Mouse (Mus musculus): ENCODE measurements around the gene Usp37.

The Usp37 gene

DNA sequence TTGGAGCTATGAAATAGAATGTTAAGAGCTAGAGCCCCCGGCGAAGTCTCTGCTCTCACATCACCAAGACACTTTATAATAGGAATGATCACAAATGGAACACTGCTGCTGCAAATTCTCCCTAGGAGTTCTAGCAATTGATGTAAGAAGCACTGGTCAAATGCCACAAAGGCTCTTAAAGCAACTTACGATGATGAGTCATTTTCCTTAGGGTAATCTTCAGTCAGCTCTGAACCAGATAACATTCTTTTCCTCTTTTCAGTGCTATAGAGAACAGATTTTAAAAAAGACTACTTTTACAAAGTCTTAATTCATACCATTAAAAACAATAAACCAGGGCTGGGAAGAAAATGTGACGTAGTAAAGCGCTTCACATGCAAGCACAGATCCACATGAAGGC is 58.3 kb downstream of the Usp37 start:
- DNase-seq (ENCODE audit: low read depth, low spot score) = no peak

DNA sequence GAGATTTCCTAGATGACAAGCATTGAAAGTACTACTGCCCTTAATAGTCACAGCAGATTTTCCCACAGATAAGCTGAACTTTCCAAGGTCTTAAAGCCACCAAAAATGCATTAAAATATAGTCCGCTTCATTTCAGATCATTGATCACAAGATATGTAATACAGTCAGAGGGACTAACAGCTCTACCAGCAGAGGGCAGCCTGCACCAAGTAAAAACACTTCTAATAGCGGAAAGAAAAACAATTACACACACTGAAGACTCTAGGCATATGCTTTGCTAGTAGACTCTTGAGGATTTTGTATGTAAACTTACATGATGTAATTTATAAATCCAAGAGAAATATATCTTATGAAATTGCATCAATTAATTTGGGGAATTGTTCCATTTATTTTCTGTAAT is 83.8 kb downstream of the Usp37 start:
- no peak for DNase-seq (ENCODE audit: low read depth, low spot score)

DNA sequence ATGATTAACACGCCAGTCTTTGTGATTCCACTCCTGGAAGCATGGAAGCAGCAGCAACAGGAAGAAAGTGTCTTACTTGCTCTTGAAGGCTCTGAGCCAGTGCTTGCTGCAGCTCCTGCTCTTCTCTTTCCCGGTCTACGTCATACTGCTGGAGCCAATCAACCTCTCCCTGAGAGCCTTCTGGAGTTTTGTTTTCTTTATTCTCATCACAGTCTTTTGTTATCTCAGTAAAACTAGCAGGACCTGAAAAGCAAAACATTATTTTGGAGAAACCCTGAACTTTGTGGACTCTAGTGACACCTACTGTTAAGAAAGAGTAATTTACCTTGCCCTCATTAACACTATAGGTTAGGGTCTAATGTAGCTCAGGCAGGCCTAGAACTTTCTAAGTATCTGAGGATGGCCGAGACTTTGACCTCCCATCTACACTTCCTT is 91.5 kb downstream of the Usp37 start:
- peak; percentile 21 for DNase-seq (ENCODE audit: low read depth, low spot score)

DNA sequence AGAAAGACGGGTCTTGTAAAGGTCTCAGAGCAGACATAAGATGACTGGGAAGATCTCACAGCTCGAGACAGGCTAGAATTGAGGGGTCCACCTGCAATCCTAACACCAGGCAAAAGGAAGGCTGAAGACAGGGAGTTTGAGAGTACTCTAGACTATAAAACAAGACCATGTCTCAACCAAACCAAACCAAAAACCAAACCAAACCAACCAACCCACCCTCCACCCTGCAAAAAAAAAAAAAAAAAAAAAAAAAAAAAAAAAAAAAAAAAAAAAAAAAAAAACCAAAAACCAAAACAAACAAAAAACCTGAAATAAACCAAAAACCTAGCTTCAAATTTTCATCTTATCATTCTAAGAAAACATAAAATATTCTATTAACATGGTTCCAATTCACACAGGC is 99.5 kb downstream of the Usp37 start:
- DNase-seq (ENCODE audit: low read depth, low spot score) = no peak

DNA sequence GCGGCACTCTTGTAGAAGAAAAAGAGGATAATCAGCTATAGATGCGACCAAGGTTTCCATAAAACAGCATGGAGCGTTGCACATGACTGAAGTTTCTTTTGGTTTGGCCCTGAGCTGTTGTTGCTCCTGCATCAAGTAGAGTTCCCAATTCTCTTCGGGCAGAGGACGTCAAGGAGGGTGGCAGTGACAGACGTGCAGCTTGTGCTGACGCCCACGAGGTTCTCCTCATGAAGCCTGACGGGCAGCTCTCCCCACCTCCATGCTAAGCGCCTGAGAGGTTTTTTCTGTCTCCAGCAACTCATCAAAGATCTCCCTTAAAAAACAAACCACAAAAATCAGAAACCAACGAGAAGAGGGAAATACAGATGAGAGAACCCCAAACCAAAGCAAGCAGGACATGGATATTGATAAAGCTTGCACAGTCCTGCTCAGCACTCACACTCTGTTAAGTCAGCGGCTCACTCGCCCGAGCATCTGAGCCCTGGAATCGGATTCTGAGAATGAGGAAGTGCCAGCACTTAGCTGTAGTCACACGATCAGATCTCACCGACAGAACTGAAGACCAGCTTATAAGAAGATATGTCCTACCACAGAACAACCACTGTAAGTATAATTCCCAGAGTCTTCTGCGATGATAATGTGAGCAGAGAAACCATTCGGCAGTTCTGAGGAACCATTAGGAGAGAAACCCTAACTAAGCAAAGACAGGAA is 104.8 kb downstream of the Usp37 start:
- DNase-seq (ENCODE audit: low read depth, low spot score) = no peak

DNA sequence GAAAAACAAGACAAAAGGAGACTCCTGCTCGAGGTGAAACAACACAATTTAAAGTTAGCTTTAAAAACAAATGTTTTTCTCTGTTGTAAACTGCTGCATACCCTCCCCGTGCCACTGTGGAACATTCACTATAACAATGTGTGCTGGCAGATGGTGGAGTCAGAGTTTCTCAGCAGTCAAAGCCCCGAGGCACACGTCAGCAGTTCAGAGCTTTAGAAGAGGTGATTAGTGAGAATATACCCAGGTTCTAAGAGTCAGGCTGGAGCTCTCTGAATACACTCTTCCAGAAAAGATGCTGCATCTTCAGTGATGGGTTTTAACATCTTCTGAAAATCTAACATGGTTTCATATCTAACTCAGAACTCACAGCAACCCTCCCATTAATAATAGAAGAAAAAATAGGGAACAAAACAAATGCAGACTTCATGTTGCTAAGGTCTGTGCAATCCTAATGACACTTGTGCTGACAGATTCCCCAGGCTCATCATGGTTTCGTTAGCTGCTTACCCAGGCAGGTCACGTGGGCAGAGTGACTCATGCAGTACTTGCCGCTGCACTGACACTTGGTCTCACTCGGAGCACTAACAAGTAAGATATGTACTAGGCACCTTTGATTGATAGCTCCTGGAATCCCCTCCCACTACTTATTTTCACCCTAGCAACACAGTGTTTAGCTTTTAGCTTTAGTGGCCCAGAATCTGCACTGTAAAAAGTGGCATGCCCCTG is 106.2 kb downstream of the Usp37 start:
- DNase-seq (ENCODE audit: low read depth, low spot score) = peak; percentile 65

DNA sequence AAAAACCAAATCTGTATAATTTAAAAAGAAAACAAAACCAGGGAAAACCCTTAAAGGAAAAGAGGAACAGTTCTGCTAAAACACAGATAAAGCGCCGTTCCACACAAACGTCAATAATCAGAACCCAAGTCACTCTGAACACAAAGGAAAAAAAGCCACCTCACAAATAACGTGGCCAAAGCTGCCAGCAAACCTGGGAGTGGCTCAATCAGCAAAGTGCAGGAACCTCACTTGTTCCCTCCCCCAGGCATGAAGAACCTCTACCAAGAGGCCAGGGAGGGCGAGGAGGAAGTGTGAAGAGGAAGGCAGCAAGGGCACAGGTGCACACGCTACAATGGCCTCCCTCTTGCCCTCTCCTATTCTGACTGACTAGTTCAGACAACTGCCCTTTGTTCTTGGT is 108.5 kb downstream of the Usp37 start:
- DNase-seq (ENCODE audit: low read depth, low spot score) = no peak

DNA sequence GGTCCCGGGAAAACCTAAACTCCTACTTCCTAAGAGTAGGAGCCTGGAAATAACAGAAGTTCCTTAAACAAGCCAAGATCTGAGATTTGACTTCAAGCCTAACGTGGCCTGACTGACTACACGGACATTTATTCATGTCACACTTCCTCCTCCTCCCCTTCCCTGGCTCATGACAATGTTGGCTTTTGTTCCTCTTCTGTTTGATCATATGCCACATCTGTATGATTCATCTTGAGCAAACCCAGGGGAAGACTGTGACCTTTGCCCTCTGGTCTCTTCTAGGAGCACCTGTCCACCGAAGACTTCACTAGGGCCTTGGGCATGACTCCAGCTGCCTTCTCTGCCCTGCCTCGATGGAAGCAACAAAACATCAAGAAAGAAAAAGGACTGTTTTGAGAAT is 109.5 kb downstream of the Usp37 start:
- no peak for DNase-seq (ENCODE audit: low read depth, low spot score)

DNA sequence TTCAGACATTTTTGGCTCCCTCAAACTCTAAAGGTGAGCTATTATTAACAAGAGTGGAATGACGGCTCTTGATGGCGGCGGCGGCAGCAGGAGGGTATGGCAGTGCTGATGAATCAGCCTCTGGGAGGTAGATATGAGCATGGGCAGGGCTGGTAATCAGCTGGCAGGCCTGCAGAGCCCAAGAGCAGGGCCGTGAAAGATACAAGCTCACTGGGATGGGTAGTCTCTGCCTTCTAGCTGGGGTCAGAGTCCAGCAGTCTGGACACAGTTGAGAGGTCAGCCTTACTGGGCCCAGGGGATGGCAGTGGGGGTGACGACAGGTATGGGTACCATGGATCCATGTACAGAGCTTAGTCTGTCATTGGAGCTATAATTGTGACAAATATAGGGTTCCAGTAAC is 110.9 kb downstream of the Usp37 start:
- no peak for DNase-seq (ENCODE audit: low read depth, low spot score)

DNA sequence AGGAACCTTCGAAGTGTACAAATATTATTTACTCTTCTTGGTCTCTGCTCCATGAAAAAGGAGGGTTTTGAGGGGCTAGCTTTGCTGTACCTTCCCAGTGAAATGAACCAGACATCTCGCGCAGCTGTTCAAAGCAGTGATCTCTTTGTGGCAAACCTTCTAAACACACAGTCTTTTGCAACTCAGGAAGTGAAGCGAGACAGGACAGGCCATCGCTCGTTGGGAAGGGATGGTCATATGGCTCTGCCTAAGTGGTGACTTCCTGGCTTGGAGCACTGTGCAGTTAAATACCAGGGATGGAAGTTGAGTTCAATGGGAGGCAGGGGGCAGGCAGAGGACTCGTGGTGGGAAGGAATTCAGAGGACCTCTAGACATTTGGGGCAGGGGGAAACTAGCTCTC is 118.2 kb downstream of the Usp37 start:
- DNase-seq (ENCODE audit: low read depth, low spot score) = no peak

DNA sequence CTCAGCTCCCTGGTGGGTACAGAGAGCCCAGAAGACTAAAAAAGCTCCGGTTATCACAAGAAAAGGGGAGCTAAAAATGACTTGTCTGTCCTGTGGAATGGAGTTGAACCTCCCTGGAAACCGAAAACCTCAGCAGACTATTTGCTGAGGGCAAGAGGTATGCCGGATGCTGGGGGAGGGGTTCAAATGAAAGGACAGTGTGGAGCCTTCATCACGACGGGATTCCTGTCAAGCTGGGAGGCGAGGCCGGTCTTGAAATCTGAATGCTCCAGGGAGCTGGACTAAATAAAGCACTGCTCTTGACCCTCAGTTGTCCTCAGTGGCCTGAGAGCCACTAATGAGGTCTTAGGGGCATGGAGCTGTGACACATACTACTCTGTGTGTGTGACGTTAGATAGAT is 120.9 kb downstream of the Usp37 start:
- DNase-seq (ENCODE audit: low read depth, low spot score) = no peak

DNA sequence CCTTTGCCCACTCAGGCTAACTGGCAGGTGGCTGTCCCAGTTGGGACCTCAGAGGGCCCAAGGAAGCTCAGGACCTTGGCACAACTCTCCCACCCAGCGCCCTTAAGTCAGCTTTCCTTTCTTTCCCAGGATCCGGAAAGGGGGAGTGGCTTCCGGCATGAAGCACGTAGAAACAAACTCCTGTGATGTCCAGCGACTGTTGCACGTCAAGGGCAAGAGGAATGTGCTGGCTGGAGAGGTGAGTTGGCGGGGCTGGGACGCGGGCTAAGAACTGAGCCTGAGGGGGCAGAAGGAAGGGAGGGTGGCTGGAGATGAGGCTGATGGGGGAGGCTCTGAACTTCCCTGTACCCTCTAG is 124.7 kb downstream of the Usp37 start:
- no peak for DNase-seq (ENCODE audit: low read depth, low spot score)

DNA sequence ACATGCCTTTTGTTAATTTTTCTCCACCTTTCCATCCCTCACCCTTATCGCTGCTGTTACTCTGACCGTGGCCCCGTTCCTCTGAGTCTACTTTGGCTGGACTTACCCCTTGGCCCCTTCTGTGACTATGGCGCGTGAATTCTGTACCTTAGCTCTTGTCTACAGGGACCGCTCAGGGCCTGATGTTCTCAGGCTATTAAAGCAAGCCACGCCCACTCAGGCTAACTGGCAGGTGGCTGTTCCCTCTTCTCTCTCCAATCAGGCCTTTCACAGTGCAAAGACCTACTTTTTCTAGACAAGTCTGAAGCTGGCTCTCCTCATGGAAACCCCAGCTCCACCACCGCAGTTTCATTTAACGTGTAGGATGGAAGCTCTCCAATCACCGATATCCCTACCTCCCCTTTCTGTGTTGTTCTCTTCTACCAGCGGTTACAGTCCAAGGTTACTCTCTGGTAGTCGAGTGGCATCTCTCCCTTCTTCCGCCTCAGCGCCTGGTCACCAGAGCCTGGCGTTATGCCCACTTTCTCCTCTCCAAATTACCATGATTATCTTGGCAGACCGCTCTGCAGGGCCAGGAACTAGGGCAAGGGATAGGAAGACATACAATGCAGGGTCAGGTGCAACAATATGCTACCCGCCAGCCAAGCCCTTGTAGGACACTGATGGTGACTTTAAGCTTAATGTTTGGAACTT is 125.2 kb downstream of the Usp37 start:
- DNase-seq (ENCODE audit: low read depth, low spot score) = no peak

DNA sequence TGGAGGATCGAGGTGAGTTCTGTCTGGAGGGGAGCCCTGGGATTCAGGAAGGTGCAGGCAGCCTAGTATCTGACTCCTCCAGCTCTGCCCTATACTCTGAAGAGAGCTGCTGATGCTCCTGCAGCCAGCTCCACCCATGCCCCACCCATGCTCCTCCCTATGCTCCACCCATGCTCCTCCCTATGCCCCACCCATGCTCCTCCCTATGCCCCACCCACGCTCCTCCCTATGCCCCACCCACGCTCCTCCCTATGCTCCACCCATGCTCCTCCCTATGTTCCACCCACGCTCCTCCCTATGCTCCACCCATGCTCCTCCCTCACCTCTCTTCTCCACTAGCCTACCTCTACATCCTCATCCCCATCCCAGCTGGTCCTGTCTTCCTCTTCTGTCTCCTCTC is 128.9 kb downstream of the Usp37 start:
- peak; percentile 43 for DNase-seq (ENCODE audit: low read depth, low spot score)

DNA sequence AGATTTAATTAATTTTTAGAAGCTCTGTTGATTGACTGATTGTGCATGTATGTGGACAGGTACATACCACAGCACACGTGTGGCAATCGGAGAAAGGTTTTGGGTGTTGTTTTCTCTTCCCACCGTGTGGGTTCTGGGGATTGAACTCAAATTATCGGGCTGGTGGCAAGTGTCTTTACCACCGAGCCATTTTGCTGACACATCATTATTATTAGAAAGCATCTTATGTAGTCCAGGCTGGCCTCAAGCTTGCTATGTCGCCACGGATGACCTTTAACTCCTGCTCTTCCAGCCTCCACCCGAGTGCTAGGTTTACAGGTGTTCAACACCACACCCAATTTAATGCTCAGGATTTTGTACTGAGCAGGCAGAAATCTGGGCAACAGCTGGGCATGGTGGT is 131.4 kb downstream of the Usp37 start:
- no peak for DNase-seq (ENCODE audit: low read depth, low spot score)

DNA sequence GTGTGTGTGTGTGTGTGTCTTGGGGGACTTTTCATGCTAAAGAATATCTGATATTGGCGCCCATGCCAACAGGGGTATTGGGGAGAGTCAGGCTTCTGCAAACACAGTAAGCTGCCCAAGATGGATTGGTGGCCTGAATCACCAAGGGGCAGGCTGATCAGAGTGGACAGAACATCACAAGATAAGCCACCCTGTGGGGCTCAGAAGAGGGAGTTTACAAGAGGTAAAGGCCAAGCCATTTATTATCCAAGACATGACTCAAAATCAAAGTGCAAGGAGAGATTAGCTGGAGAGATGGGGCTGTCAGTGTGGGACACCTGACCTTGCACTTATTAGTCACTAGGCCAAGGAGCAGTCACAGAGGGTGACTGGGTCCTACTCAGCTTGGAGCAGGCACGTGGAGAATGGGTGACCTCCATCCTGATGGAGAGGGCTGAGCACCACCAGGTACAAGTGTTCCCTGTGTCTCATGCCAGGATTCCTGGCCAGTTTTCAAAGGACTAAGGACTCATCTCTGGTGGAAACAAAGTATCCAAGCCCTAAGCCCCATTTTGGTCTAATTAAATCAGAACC is 132.2 kb downstream of the Usp37 start:
- DNase-seq (ENCODE audit: low read depth, low spot score) = no peak

DNA sequence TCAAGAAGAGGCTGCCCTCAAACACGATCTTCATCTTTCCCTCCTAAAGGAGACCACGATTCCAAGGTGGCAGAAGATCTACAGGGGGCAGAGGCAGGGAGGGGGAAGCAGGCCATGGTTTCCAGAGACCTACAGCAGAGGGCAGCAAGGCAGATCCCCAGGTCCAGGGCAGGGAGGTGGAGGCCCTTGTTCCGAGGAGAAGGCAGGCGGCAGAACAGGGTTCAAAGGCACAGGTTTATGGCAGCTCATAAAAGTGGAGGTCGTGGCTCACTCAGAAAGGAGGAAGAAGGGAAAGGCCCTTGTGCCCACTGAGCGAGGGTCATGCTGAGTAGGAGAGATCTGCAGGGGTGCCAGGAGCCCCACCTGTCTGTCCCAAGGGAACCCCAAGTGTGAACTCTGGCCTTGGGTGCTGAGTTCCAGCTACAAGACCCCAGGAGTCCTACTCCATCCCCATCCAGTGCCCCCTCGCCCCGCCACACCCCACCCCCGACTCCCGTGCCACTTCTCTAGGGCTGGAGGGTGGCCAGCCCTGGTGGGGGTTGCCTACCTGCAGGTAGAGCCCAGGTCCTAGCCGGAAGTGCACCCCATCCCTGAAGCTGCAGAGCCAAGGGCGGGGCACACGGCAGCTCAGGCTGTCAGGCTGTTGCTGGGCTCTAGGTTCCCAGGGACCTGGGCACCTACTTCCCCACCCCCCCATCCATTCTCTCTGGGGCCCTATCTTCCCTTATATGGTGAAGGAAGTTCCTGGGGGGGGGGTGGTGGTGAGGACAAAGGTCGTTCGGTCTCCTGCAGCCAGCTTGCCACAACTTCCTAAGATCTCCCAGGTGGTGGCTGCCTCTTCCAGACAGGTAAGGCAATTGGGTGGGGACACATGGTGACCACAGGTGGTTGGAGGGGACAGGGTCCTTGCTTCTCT is 135.2 kb downstream of the Usp37 start, which contains the start of gene Vil1:
Gene Vil1, plus strand, starts transcription at position 788 of the 916 bp plus-strand sequence.
- DNase-seq (ENCODE audit: low read depth, low spot score) = no peak

DNA sequence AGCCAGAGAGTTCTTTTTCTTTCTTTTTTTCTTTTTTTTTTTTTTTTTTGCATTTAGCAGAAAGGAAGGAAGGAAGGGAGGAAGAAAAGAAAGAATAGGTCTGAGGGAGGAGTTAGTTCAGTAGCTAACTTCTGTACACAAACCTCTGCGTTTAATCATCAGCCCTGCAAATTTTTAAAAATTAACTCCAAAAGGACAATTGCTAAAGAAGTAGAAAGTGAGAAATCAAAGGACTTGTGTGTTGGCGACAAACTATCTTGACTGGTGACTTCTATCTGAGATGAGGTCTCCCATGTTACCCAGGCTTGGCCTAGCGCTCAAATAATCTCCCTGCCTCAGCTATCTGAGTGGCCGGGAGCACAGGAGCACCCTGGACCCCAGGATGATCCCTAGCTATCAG is 139.9 kb downstream of the Usp37 start:
- no peak for DNase-seq (ENCODE audit: low read depth, low spot score)

DNA sequence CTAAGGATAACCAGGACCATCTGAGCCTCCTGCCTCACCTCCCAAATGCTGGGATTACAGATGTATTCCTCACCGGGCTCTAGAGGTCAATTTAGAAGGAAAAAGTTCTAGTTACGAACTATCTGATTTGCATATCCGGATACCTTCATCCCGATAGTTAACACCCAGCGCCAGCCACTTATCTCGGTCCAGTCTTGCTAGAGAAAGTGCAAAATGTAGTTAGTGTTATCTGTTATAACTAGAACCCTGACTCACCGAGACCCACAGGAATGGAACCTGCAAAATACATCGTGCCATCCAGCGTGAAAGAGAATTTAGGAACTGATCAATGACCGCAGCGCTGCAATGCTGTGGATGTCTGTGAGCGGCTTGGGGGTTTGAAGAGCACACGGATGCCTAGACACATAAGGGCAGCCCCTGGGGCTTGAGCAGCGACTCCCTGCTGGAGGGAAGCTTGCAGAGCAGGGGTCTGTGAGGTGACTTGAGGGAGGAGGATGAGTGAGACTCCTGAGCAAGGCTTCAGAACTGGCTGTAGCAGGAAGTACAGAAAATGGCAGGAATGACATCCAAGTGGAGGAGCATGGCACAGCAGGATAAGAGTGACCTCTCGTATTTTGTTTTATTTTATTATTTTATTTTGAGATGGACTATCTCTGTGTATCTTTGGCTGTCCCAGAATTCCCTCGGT is 142.9 kb downstream of the Usp37 start:
- no peak for DNase-seq (ENCODE audit: low read depth, low spot score)

DNA sequence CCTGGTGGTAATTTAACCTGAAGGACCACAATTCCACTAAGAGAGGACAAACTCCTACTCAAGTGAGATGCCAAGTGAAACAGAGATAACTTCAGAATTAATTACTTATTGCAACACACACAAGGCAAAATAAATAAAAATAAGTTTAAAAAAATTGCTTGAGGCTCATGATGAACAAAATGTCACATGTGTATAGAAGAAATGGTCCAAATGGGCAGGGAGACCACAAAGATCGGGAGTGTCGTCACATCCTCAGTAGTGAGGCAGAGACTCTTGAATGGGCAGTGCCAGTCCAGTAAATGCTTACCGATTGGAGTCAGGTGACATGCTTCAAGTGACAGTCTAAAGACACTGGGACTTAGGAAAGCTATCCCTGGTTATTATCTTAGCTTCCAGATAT is 143.6 kb downstream of the Usp37 start:
- DNase-seq (ENCODE audit: low read depth, low spot score) = no peak

DNA sequence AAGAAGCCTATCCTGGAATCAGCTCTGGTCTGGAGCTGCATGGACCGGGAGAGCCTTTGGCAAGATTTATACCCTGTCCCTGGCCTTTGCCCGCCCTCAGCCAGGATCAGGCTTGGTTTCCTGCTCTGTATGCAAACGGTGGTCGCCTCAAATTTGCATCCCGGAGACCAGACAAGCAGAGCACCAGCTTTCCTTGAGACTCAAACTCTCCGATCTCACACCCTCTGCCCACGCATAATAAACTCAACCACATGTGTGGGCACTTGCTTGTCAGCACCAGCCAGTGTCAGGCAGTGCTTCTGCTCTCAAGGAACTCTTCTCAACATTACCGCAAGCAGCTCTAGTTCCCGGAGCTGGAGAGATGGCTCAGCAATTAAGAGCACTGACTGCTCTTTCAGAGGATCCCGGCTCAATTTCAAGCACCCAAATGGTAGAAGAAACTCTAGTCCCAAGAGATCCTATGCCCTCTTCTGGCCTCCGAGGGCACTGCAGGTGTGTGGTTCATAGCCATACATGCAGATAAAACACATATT is 146.1 kb downstream of the Usp37 start:
- peak; percentile 46 for DNase-seq (ENCODE audit: low read depth, low spot score)
